Mouse (Mus musculus) hindbrain, postnatal 0 days (tissue): ENCODE data around the gene Baz2b. TPM values are rescaled to one million over a fixed set of nuclear protein-coding genes. Genes with fewer than 3 reads are reported as not detected.
A peak's percentile ranks its signal among the peaks of the same experiment; 100 is the strongest.

Experiments
- ATAC-seq: fragments of 200-750 bp; cut with Nextera tagmentation; 2 replicates; pipeline ENCODE4 v1.8.0; 2017; ENCODE audit warnings: mild to moderate bottlenecking, moderate TSS enrichment, moderate library complexity
- DNase-seq: peaks from one replicate; pipeline ENCODE4 v3.0.0-alpha.2; 2015; ENCODE audit warnings: low spot score
- H3K27ac ChIP-seq: fragments of 300-500 bp; sonication (generic); 2 replicates; pipeline ENCODE4 v1.5.1; 2014; ENCODE audit warnings: mild to moderate bottlenecking
- H3K27me3 ChIP-seq: fragments of 300-500 bp; sonication (generic); 2 replicates; pipeline ENCODE4 v1.6.1; 2014; ENCODE audit warnings: low read length, mixed read lengths; ENCODE audit not compliant: insufficient read depth
- H3K36me3 ChIP-seq: fragments of 300-500 bp; sonication (generic); 2 replicates; pipeline ENCODE4 v1.6.1; 2014; ENCODE audit warnings: low read length, mixed read lengths; ENCODE audit not compliant: insufficient read depth
- H3K4me1 ChIP-seq: fragments of 300-500 bp; sonication (generic); 2 replicates; pipeline ENCODE4 v1.6.1; 2014; ENCODE audit warnings: antibody characterized with exemption, low read length, mixed read lengths; ENCODE audit not compliant: insufficient read depth
- H3K4me2 ChIP-seq: fragments of 300-500 bp; sonication (generic); 2 replicates; pipeline ENCODE4 v1.6.1; 2014; ENCODE audit warnings: low read depth, mild to moderate bottlenecking, low read length, moderate library complexity, mixed read lengths
- H3K4me3 ChIP-seq: fragments of 300-500 bp; sonication (generic); 2 replicates; pipeline ENCODE4 v1.5.1; 2014; ENCODE audit warnings: low read length
- H3K9ac ChIP-seq: fragments of 300-500 bp; sonication (generic); replicated peaks from 2 replicates; pipeline ENCODE4 v1.6.1; 2014; ENCODE audit warnings: mild to moderate bottlenecking, low read length, moderate library complexity, mixed read lengths
- H3K9me3 ChIP-seq: fragments of 300-500 bp; sonication (generic); 2 replicates; pipeline ENCODE4 v1.6.1; 2016; ENCODE audit warnings: low read length, mixed read lengths
- CTCF ChIP-seq: IDR thresholded peaks from 2 replicates; pipeline ENCODE4 v1.5.1; 2016; ENCODE audit warnings: antibody characterized with exemption, control low read depth, low read depth
- WGBS: fragments of 180-500 bp; shearing (Covaris S2); extraction: QIAGEN DNeasy Blood & Tissue Kit; methylation state at CpG from one replicate; pipeline ENCODE4 v1.1.7; 2014; 5-methylcytosine and 5-hydroxymethylcytosine counted together
- polyA plus RNA-seq: library from polyadenylated mRNA; unstranded; fragments of >200 nt; fragmentation: Nextera tagmentation; extraction: Ambion mirVana; gene quantifications from 2 replicates; pipeline ENCODE4 v1.2.1, GENCODE M21; 2015
- total RNA-seq: library from RNA; depleted of rRNA; stranded (reverse); fragments of >200 nt; gene quantifications from 2 replicates; pipeline ENCODE4 v1.2.3, GENCODE M21; 2014

The Baz2b gene
- total and polyA plus RNA-seq, 2 experiments from 2014 or later, result 62.3 to 71.3 TPM

GRCm38 (mm10) chr2:60019546-60020250 is 189.9 kb downstream of the Baz2b start:
- no peaks in the 10 kb centered on the region for H3K4me1 ChIP-seq
- H3K36me3 ChIP-seq, result no peaks in the 10 kb centered on the region
- H3K4me2 ChIP-seq, result no peak overlapping the region
- H3K9me3 ChIP-seq, result no peaks in the 10 kb centered on the region
- H3K4me3 ChIP-seq, result no peak overlapping the region
- 98% methylated on average over 3 of the region's 3 CpGs for WGBS
- TF ChIP-seq CTCF, result no peak
- H3K9ac ChIP-seq, result no peak overlapping the region
- H3K27me3 ChIP-seq, result no peaks in the 10 kb centered on the region
- DNase-seq (no peak), ATAC-seq (no peak)
- no peak overlapping the region for H3K27ac ChIP-seq

GRCm38 (mm10) chr2:60018875-60019501 is 190.7 kb downstream of the Baz2b start:
- no peak overlapping the region for H3K27ac ChIP-seq
- DNase-seq, result no peak
- H3K4me3 ChIP-seq, result no peak overlapping the region
- 86% methylated on average over 10 of the region's 10 CpGs for WGBS
- no peaks in the 10 kb centered on the region for H3K27me3 ChIP-seq
- no peak for TF ChIP-seq CTCF
- H3K4me1 ChIP-seq, result no peaks in the 10 kb centered on the region
- ATAC-seq, result no peak
- H3K36me3 ChIP-seq, result no peaks in the 10 kb centered on the region
- no peak overlapping the region for H3K9ac ChIP-seq
- no peak overlapping the region for H3K4me2 ChIP-seq
- no peaks in the 10 kb centered on the region for H3K9me3 ChIP-seq

GRCm38 (mm10) chr2:60011526-60011925 is 198.1 kb downstream of the Baz2b start:
- H3K9me3 ChIP-seq, result no peaks in the 10 kb centered on the region

GRCm38 (mm10) chr2:60003665-60004045 is 206.0 kb downstream of the Baz2b start:
- H3K27me3 ChIP-seq, result no peaks in the 10 kb centered on the region
- no peaks in the 10 kb centered on the region for H3K4me1 ChIP-seq
- ATAC-seq (no peak), DNase-seq (no peak)
- no peak overlapping the region for H3K27ac ChIP-seq
- H3K4me3 ChIP-seq, result no peak overlapping the region
- no peak for TF ChIP-seq CTCF
- no peak overlapping the region for H3K9ac ChIP-seq
- H3K36me3 ChIP-seq, result peaks cover 6% of the 10 kb centered on the region; the same call in 1 of the 2 replicates
- H3K4me2 ChIP-seq, result no peak overlapping the region
- 94% methylated on average over 5 of the region's 5 CpGs for WGBS
- no peaks in the 10 kb centered on the region for H3K9me3 ChIP-seq

More at GRCm38 (mm10) chr2:60011526-60011925, 198.1 kb downstream of the Baz2b start:
- no peak for TF ChIP-seq CTCF
- Histone ChIP-seq H3K27me3 (no peaks in the 10 kb centered on the region), H3K27ac (no peak overlapping the region), H3K4me2 (no peak overlapping the region), H3K4me1 (no peaks in the 10 kb centered on the region), H3K4me3 (no peak overlapping the region), H3K9ac (no peak overlapping the region), H3K36me3 (no peaks in the 10 kb centered on the region)
- DNase-seq (no peak), ATAC-seq (no peak)
- WGBS, result 92% methylated on average over 3 of the region's 3 CpGs

- Histone ChIP-seq H3K27ac (no peak overlapping the region), H3K27me3 (no peaks in the 10 kb centered on the region), H3K4me1 (no peaks in the 10 kb centered on the region), H3K9me3 (no peaks in the 10 kb centered on the region), H3K36me3 (peaks cover 6% of the 10 kb centered on the region; the same call in 1 of the 2 replicates), H3K9ac (no peak overlapping the region), H3K4me3 (no peak overlapping the region), H3K4me2 (no peak overlapping the region)
- TF ChIP-seq CTCF, result no peak
- DNase-seq, result no peak
- 0 out of 2 replicates have a peak, but pooled peaks have one; percentile 18 for ATAC-seq
- WGBS, result 78% methylated on average over 5 of the region's 5 CpGs
Observed at GRCm38 (mm10) chr2:60003038-60003664, 206.5 kb downstream of the Baz2b start.

- H3K4me3 ChIP-seq, result no peak overlapping the region
- TF ChIP-seq CTCF, result no peak
- 89% methylated on average over 4 of the region's 4 CpGs for WGBS
- no peak for ATAC-seq
- no peak for DNase-seq
- H3K27me3 ChIP-seq, result no peaks in the 10 kb centered on the region
- H3K9ac ChIP-seq, result no peak overlapping the region
- H3K9me3 ChIP-seq, result no peaks in the 10 kb centered on the region
- no peak overlapping the region for H3K27ac ChIP-seq
- no peaks in the 10 kb centered on the region for H3K4me1 ChIP-seq
- H3K4me2 ChIP-seq, result no peak overlapping the region
- no peaks in the 10 kb centered on the region for H3K36me3 ChIP-seq
Observed at GRCm38 (mm10) chr2:60000268-60000667, 209.4 kb downstream of the Baz2b start.
